Mouse (Mus musculus) frontal cortex, postnatal 36 days (tissue): ENCODE data around the gene Acox1.

Experiments
- DNase-seq, 2 experiments: peaks; one replicate each; pipeline ENCODE4 v3.0.0; 2022; ENCODE audit warnings: low spot score in 2 of 2

Acox1 gene

DNA sequence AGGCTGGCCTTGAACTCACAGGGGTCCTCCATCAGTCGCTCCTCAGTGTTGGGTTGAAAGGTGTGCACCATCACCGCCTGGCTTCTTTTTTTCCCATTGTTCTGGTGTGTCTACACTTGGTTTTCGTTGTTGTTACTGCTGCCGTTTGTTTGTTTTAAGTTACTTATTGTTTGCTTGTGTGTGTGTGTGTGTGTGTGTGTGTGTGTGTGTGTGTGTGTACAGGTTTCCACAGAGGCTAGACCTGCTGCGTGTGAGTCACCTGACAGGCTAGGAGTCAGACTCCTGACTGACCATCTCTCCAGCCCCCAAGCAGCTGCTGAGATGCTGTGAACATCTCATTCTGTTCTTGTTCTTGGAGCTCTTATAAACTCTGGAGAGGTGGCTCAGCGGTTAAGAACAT, 14.0 kb upstream of the Acox1 start:
- DNase-seq: no peak

DNA sequence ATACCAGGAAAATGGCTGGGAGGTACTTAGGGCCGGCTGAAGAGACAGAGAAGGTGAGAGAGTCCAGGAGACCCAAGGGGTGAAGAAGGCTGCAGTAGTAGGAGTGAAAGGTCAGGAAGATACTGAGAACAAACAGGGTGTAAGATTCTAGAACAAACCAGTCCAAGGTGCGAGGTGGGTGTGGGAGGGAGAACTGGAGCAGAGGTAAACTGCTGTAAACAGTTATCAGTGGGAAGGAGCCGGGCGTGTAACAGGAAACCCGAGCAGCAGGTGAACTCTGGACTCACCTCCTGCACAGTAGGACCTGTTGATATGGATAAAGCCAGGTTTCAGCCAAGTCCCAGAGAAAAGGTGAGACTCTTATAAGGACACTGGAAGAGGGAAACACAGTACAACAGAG, 11.9 kb upstream of the Acox1 start:
- DNase-seq: no peak

DNA sequence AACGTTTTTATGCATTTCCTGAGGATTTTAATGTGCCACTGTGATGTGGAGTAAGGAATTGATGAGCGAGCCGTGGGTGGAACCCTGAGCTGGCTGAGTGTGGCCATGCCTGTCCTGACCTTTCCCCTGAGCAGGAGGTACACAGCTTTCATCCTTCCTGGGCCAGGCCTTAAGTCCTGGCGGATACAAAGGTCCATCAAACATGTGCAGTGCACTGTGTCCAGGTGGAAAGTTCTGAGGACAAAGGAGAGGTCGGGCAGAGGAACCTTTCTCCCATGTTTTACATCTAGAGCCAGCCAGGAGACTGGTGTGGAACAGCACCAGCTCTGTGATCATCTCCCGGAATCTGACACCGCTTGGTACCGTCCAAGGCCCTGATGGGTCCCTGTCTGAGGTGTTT, 10.4 kb upstream of the Acox1 start:
- no peak for DNase-seq

DNA sequence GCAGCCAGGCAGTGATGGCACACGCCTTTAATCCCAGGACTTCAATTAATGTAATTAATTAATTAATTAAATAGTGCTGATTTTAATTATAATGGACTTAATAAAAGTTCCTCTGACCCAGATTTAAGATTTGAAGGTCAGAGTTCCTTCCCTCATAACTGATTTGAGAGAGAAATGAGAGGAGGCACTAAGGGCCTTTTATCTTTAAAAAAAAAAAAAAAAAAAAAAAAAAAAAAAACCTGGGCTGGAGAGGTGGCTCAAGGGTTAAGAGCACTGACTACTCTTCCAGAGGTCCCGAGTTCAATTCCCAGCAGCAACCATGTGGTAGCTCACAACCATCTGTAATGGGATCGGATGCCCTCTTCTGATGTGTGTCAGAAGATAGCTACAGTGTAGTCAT, 9.8 kb upstream of the Acox1 start:
- DNase-seq: no peak

DNA sequence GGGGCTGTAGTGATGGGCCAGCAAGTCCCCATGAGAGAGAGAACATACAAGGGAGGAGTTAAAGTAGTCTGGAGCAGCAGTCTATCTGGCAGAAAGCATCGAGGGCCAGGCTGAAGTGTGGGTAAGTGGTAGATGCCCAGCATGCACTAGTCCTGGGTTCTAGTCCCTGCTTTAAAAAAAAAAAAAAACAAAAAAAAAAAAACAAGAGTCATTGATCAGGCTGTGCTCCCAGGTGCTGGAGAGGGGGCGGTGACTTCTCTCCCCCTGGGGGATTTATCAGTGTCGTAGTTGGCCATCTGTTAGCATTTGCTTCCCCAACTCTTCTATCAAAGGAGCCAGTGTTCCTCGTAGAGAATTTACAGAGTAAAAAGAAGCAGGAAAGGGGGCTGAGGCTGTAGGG, 7.8 kb upstream of the Acox1 start:
- no peak for DNase-seq

DNA sequence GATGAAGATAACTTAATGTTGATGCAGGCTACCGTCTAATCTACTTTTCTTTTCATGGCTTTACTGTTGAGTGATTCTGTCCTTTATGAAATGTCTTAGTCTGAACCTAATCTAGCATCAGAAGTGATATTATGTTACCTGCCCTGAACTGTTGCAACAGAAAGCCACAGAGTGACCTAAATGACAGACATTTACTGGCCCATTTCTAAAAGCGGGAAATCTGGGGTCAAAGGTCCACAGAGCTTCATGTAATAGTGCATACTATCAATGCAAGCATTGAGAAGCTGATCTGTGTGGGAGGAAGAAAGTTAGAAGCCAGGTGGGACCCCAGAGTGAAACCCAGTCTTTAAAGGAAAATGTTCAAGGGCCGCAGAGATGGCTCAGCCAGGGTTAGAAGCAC, 4.3 kb upstream of the Acox1 start:
- no peak for DNase-seq

DNA sequence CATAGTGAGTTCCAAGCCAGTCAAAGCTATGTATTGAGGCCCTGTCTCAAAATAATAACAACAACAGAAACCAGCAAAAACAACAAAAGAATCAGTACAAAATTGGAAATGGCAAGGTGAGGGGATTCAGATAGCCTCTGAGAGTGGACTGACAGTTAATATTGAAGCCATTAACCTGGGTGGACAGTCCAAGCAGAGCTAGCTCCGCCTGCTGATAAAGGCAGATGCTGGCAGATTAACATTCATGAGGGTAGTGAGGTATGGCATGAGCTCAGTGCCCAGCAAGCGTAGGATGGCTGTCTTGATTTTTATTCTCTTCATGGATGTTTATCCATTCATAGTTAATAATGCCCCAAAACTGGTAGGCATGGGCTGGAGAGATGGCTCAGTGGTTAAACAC, 2.3 kb upstream of the Acox1 start:
- no peak for DNase-seq

DNA sequence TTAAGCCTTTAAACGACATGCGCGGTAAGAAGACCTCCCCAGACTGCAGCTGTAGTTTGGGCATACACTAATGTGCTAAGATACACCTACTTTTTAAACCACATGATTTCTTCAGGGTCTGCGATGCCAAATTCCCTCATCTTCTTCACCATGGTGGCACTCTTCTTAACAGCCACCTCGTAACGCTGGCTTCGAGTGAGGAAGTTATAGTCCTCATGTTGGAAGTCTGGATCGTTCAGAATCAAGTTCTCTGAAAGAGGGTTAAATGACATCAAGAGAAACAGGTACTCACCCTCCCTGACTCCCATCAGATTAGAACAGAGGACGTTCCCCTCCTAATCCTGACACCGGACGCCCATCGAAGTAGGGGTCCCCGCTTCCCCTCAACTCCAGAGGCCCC, 713 bp downstream of the Acox1 start:
- peak in 1 of 2 experiments; percentile 19 for DNase-seq

DNA sequence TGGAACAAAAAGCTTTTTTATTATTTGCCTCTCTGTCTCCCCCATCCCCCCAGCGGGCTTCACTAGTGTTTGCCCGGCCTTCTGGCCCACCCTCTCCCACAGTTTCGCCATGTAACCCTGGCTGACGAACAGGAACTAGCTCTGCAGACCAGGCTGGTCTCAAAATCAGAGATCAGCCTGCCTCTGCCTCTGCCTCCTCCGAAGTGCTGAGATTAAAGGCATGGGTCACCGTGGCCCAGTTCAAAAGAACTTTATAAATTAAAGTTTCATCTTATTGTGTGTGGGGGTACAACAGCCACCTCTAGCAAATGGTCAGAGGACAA, 1.3 kb downstream of the Acox1 start:
- no peak for DNase-seq

DNA sequence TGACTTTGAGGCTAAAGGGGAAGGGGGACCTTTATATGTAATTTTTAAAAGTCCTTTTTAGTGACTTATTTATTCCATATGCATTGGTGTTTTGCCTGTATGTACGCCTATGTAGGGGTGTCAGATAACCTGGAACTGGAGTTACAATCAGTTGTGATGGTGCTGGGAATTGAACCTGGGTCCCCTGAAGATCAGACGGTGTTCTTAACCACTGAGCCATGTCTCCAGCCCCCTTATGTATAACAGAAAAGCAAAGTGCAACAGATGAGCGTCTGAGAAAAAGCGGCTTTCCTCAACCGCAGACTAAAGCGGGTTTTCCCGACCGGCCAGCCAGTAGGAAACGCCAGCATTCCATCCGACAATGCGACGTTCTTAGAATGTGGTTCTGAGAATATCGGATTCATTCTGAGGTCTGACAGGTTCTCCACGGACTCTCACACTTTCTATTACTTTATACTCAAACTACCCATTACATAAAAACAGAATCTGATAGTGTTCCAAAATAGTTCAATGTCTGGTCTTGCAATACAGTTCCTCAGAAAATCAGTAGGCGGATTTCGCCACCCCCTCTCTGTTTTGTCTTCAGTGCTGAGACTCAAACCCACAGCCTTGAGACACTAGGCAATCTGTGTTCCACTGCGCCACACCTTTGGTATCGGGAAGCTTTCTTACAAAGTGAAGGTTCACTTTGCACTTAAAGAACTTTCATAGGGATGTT, 1.8 kb downstream of the Acox1 start:
- DNase-seq: no peak

DNA sequence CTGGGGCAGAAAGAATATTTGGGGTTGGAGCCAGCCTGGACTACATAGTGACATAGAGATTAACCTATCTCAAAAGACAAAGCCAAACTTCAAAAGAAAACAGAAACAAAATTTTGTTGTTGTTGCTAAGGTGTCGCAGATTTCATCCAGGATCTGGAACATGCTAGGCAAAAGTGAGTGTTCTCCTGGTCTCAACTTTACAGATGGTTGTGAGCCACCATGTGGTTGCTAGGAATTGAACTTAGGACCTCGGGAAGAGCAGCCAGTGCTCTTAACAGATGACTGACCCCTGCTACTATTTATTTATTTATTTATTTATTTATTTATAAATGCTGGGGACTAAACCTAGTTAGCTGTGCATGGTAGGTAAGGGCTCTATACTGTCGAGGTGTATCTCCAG, 2.5 kb downstream of the Acox1 start:
- no peak for DNase-seq

DNA sequence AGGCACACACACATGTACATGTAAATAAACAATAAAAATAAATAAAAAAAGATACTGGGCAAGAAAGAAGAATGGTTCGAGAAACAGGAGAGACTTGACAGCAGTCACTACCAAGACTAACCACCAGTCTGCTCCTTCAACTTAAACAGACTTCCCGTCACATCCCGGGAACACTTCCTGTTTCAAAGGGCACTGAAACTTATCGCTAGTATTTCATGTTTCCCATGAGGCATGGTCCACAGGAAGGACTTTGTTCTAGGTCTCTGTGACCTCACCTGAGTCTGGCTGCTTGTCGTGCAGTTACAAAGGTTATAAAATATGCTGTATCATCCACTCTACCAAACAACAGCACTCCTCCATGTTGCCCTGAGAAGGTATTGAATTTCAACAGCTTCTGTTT, 3.6 kb downstream of the Acox1 start:
- DNase-seq: no peak

DNA sequence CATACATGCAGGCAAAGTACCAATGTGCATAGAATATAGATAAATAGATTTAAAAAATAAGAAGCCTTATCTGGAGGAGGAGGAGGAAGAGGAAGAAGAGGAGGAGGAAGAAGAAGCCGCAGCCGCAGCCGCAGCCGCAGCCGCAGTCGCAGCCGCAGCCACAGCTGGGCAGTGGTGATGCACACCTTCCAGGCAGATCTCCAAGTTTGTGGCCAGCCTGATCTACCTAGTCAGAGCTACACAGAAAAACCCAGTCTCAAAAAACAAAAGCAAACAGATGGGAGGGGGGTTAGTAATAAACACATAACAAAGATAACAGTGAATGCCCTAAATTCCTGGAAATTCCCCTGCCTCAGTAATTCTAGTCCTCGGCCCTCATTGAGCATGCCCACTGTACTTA, 4.2 kb downstream of the Acox1 start:
- DNase-seq: no peak

DNA sequence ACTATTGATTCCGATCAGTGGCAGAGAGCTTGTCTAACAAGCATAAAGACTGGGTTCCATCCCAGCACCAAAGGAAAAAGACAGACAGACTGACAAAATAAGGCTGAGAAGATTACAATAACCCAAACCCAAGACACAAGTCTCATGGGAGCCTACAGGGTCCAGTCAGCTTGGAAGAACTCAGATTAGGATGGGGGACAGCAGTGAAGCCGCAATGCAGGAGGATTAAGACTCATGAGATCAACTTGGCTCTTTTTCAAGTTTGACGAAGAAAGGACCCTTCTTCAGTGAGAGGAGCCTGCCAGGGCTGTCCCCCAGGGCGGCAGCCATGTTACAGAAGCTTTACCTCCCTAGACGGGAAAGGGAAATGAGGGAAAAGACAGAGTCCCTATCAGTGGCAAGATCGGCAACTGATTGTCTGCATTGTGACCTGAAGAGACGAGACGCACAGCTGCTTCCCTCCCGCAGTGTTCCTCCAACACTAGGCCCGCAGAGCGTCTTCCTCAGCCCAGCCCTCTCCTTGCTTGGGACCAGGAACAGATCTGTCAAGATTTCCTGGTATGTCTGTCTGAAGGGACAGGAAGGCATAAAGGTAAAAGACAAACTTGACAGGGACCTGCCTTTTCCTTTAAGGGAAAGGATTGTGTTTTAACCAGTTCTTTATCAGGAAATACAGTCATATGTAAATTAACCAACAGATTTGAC, 11.5 kb downstream of the Acox1 start:
- DNase-seq: no peak

DNA sequence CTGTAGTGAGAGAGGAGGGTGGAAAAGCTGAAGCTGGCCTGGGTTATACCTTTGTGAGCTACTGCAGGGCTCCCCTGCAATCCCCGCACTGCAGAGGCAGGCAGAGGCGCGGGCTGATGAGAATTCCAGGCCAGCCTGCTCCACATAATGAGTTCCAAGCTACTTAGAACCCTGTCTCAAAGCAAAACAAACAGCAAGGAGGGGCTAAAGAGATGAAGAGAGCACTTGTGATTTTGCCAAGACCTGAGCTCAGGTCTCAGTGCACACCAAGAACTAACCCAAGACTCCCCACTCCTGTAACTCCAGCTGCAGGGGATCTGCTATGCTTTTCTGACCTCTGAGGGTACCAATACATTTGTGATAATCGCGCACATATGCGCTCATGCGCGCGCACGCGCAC, 12.5 kb downstream of the Acox1 start:
- DNase-seq: no peak

DNA sequence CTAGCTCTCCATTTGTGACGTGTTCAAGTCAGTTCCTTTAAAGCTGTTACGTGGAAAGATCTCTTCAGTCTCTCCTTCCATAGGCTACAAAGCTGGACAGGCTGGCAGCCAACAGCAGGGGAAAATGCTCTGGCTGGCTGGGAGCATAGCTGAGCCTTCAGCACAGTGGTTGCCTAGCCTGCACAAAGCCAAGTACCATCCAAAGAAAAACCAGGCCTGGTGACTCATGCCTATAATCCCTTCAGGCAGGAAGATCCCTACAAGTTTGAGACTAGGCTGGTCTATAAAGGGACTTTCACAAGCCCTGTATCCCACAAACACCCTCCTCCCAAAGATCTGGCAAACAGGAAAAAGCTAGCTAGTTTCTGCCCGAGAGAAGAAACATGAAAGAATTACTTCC, 13.0 kb downstream of the Acox1 start:
- DNase-seq: peak in 1 of 2 experiments; percentile 21

DNA sequence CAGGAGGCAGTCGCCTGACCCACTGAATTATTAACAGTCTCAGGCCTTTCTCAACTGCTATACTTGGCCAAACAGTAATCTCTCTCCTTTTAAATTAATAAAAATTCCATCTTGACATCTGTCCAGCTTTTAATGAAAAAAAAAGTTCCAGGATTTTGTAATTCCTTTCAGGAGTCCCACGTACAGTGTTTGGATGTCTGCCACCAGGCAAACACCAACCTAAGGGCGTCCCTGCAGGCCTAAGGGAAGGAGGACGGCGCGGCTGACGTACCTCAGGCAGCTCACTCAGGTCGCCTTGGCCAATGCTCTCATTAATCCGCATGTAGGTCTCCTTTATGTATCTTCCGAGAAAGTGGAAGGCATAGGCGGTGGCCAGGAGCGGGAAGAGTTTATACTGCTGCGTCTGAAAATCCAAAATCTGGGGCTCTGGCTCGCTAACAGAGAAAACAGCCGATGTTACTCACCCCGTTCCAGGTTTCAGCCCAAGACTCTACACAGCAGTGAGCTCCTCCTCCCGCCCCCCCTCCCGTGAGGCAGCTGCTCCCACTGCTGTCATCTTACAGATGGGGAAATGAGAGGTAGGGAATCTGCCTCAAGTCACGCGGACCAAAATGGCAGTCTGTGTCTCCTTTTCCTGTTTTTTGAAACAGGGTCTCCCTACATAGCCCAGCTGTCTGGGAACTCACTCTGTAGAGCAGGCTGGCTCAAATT, 20.3 kb downstream of the Acox1 start:
- DNase-seq: no peak

DNA sequence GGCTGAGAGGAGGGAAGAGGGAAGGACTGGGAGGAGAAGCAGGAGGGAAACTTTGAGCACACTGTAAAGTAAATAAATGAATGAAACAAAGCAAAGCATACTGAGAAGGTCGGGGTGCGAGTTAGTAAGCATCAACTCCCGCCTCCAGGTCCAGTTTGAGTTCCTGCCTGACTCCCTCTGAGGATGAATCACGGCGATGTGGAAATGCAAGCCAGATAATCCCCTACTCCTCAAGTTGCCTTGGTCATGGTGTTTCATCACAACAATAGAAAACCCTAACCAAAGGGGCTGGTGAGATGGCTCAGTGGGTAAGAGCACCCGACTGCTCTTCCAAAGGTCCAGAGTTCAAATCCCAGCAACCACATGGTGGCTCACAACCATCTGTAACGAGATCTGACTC, 22.8 kb downstream of the Acox1 start:
- DNase-seq: no peak

DNA sequence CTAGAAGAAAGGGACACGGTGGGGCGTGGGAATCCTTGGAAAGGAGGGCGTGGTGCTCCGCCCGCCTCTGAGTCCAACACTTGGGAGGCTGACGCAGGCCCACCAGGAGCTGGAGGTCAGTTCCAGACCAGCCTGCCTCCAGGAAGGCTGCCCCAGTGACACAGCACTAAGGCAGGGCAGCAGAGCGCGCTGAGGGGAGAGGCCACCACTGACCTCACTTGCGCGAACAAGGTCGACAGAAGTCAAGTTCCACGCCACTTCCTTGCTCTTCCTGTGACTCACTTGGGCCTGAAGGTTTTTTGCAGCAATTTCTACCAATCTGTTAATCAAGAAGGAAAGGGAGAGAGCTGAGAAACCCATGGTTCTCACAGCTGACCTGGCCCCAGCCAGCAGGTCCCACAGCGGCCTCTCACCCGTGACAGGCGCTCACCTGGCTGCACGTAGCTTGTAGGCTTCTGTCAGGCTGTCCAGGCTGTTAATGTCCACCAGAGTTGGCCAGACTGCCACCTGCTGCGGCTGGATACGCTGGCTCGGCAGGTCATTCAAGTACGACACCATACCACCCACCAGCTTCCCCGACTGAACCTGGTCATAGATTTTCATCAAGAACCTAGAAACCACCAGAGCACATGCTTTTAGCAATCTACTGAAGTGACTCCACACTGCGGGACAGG, 23.9 kb downstream of the Acox1 start:
- no peak for DNase-seq

DNA sequence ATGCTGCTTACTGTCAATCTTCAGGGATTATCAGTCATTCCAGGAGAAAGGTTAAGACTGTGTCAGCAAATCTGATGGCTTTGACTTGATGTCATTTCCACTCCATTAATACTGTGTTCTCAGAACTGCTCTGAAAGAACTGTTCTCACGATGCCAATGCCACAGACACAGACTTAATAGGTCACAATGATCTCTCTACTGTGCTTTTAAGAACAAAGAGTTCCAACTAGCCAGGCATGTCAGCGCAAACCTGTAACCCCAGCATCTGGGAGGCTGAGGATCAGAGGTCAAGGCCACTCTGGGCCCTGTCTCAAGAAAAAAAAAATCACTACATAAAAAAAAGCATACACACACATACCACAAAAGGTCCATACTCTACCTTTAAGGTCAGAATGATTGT, 26.9 kb downstream of the Acox1 start:
- DNase-seq: no peak

DNA sequence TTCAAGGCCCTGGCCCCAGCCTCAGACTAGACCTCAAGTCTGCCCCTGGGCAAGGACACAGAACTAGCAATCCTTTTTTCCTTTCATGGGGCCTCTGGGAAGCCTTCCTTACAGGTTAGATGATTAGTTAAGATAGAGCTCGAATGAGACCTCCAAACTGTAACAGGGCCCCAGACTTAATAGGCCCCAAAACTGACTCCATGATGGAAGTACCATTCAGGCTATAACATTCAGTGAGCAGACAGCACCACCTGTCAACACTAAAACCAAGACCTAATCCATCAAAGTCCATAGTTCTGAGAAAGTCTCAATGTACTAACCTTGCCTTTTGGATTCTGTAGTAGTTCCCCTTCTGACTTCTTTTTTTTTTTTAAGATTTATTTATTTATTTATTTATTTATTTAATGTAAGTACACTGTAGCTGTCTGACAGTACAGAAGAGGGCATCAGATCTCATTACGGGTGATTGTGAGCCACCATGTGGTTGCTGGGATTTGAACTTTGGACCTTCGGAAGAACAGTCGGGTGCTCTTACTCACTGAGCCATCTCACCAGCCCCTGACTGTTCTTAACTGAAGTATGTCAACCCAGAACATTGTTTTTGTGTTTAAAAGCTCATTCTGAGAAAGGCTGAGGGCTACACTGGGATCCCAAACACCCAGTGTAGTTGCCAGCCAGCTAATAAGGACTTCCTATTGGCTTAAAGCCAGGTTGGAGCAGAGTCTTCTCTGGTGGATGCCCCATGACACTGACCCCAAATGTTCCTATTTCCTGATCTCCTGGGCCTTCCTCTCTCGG, 28.6 kb downstream of the Acox1 start:
- DNase-seq: no peak

DNA sequence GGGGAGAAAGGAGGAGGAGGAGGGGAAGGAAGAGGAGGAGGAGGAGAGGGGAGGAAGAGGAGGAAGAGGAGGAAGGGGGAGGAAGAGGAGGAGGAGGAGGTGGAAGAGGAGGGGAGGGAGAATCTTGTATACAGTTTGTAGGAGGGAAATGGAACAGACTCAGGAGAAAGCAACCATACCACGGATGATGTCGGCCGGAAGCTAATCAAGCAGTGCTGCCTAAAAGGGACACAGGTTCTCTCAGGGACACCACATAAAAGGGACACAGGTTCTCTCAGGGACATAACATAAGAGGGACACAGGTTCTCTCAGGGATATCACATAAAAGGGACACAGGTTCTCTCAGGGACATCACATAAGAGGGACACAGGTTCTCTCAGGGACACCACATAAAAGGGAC, 29.6 kb downstream of the Acox1 start:
- no peak for DNase-seq
